ENCODE assay signal across 8 mouse cellular contexts in the genomic region with DNA sequence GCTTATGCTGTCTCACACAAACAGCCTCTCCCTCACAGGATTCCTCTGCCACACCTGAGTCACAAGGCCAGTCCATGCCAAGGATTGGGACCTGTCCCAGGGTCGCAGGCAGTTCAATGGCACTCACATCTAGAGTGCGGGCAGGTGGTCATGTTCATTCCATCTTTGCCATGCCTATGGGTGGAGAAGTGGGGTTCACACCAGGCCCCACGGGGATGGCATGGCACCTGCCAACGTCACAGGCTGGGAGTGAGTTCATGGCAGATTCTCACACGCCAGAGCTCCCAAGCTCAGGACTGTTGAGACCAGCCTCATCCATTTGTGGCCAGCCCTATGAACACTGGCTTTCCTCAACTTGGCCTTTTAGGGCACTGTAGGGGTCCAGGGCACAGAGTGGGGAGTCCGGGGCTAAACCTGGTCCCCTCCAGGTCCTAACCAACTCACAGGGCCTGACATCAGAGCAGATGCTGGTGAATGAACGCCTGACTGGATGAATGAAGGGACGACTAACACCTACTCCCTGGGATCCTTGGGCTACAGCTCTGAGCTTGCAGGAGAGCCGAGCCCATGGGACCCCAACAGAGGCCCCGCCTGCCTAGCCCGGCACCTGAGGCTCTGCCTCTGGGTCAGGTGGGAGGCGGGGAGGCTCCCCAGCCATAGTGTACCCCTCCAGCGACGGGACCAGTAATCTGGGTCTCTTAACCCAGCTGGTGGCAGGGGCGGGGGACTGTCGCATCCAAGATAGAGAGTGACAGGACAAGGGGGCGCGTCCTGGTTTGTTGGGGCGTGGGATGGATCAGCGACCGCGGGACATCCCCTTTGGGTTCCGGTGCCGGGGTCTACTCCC. TPM values are rescaled to one million over a fixed set of nuclear protein-coding genes. Genes with fewer than 3 reads are reported as not detected.
DNase-seq lines count a peak whose midpoint lies in the region; ATAC-seq lines count a peak whose summit lies in the region.

No protein-coding gene starts in this region.

- WGBS in heart, embryonic 15.5 days = 22% methylated on average over 23 of the region's 24 CpGs
- WGBS in forebrain, embryonic 14.5 days = 16% methylated on average over 24 of the region's 24 CpGs
- WGBS in liver, embryonic 16.5 days (ENCODE audit: insufficient replicate concordance) = 14% methylated on average over 24 of the region's 24 CpGs

- peak overlapping the region; percentile 66 for H3K9ac ChIP-seq in heart, embryonic 15.5 days
- H3K9ac ChIP-seq in forebrain, embryonic 14.5 days (ENCODE audit: low read length) = peak overlapping the region; percentile 79
- H3K9ac ChIP-seq in liver, embryonic 16.5 days (ENCODE audit: low read depth, low read length) = no peak overlapping the region

- H3K27ac ChIP-seq in heart, embryonic 15.5 days = no peak overlapping the region
- H3K27ac ChIP-seq in forebrain, embryonic 14.5 days (ENCODE audit: low read depth, low read length) = no peak overlapping the region
- no peak overlapping the region for H3K27ac ChIP-seq in liver, embryonic 16.5 days (ENCODE audit: low read length)

- H3K4me3 ChIP-seq in heart, embryonic 15.5 days = peak overlapping the region; percentile 63
- peak overlapping the region; percentile 56 for H3K4me3 ChIP-seq in forebrain, embryonic 14.5 days (ENCODE audit: low read depth, low read length)
- H3K4me3 ChIP-seq in liver, embryonic 16.5 days (ENCODE audit: low read depth, low read length) = peak overlapping the region; percentile 50

- H3K9me3 ChIP-seq in heart, embryonic 15.5 days (replicated peaks) = no peaks in the 10 kb centered on the region
- H3K9me3 ChIP-seq in forebrain, embryonic 14.5 days (replicated peaks; ENCODE audit: control insufficient read depth, low read length) = no peaks in the 10 kb centered on the region
- no peaks in the 10 kb centered on the region for H3K9me3 ChIP-seq in liver, embryonic 16.5 days (replicated peaks; ENCODE audit: control insufficient read depth, low read length)

- H3K27me3 ChIP-seq in heart, embryonic 15.5 days = peaks cover 48% of the 10 kb centered on the region
- peaks cover 25% of the 10 kb centered on the region for H3K27me3 ChIP-seq in forebrain, embryonic 14.5 days (replicated peaks; ENCODE audit: control insufficient read depth, insufficient read depth, low read length)
- H3K27me3 ChIP-seq in liver, embryonic 16.5 days (ENCODE audit: control insufficient read depth, insufficient read depth, low read depth, low read length) = peaks cover 43% of the 10 kb centered on the region

- peak overlapping the region; percentile 99 for H3K4me2 ChIP-seq in heart, embryonic 15.5 days
- peak overlapping the region; percentile 98 for H3K4me2 ChIP-seq in forebrain, embryonic 14.5 days (ENCODE audit: low read length)
- H3K4me2 ChIP-seq in liver, embryonic 16.5 days (ENCODE audit: low read depth, low read length) = peak overlapping the region; percentile 71

- H3K4me1 ChIP-seq in heart, embryonic 15.5 days (replicated peaks) = peaks cover 45% of the 10 kb centered on the region
- peaks cover 14% of the 10 kb centered on the region; the same call in 1 of the 2 replicates for H3K4me1 ChIP-seq in forebrain, embryonic 14.5 days (ENCODE audit: control insufficient read depth, insufficient read depth, low read length)
- H3K4me1 ChIP-seq in liver, embryonic 16.5 days (ENCODE audit: control insufficient read depth, low read depth, low read length) = no peaks in the 10 kb centered on the region

- no peaks in the 10 kb centered on the region for H3K36me3 ChIP-seq in heart, embryonic 15.5 days
- no peaks in the 10 kb centered on the region for H3K36me3 ChIP-seq in forebrain, embryonic 14.5 days (ENCODE audit: control insufficient read depth, insufficient read depth, low read length)
- H3K36me3 ChIP-seq in liver, embryonic 16.5 days (ENCODE audit: control insufficient read depth, insufficient read depth) = no peaks in the 10 kb centered on the region

- no peak for ATAC-seq in heart, embryonic 15.5 days (replicated peaks; ENCODE audit: insufficient number of reproducible peaks, insufficient read depth, low FRiP score, low read depth)
- ATAC-seq in forebrain, embryonic 14.5 days = peak; percentile 24; the same call in 1 of the 2 replicates
- ATAC-seq in liver, embryonic 16.5 days (ENCODE audit: low read depth) = no peak

- DNase-seq in heart, adult 18-20 months = no peak
- DNase-seq in brain, adult 2 months (ENCODE audit: low read depth, low spot score) = peak; percentile 51
- no peak for DNase-seq in forebrain, embryonic 14.5 days (ENCODE audit: low spot score)
- no peak for DNase-seq in thymus, postnatal 4 days
- no peak for DNase-seq in spleen, adult 18-20 months
- no peak for DNase-seq in layer of hippocampus, postnatal 36 days

RNA-seq across cellular contexts. Expression of a gene that starts 0.8 kb away (rescaled TPM):
- polyA plus RNA-seq in heart, embryonic 15.5 days (2015; fragmentation: Nextera tagmentation; extraction: Ambion mirVana) = 0.21 and 0.55 TPM in 2 replicates
- 1 to 10 TPM; 1.1 to 1.3 TPM for total RNA-seq in heart, adult 18-20 months (2021)
- 0.94 and 1.4 TPM in 2 replicates for polyA plus RNA-seq in forebrain, embryonic 14.5 days (2014; fragmentation: Nextera tagmentation; extraction: Ambion mirVana)
- polyA plus RNA-seq in liver, embryonic 16.5 days (2015; fragmentation: Nextera tagmentation; extraction: Ambion mirVana) = 0.01 TPM in 1 of 2 replicates, not detected in the other
- total RNA-seq in layer of hippocampus, postnatal 36 days (2021) = 10 to 100 TPM; 26.0 to 27.9 TPM
